Comparison of ENCODE assay signal across 15 mouse cellular contexts in the genomic region with DNA sequence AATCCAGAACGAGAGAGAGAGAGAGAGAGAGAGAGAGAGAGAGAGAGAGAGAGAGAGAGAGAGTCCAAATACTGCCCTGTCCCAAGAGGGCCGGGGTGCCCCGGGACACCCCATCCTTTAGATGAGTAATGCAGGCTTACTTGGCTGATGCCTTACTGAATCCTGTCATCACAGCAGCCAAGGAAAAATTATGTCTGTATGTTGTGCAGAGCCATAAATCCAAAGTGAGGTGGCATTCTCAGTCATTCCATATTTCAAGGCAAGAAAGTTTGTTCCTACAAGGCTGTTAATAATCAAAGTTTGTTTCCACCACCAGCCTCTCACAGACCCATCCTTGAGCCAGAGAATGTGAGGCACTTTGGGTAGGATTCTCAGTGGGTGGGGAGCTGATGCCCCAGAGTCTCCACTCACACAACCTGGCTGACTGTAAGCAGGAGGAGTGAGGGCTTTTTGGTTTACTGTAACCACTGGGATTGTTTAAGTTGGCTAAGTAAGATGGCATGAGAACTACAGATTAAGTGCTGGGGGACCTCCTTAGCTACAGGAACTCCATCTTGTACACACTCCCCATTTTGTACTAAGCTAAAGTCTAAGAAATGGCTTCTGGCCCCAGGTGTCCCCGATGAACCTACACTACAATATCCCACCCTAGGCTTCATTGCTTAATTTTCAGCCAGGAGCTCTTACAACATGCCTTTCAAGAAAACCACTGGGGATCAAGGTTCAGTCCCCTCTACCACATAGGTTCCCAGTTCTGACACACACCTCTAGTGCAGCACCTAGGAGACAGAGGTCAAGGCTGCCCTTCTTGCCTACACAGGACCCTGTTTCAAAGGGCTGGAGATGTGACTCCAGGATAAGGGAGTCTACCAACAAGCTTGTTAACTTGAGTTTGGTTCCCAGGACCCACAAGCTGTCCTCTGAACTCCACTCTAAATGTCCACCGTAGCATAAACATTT. TPM values are rescaled to one million over a fixed set of nuclear protein-coding genes. Genes with fewer than 3 reads are reported as not detected.
DNase-seq lines count a peak whose midpoint lies in the region; ATAC-seq lines count a peak whose summit lies in the region.
"Had no signal": no experiment of that assay in that cellular context is flagged by ENCODE, and none has a peak within 500 bp of the region (broad histone marks: within the 10 kb centered on the region; RNA-seq: fewer than 3 reads in every experiment).

No protein-coding gene starts in this region.

- no peak overlapping the region for H3K4me2 ChIP-seq in hindbrain, embryonic 16.5 days (ENCODE audit: low read length)
- no peak overlapping the region for H3K4me2 ChIP-seq in hindbrain, embryonic 11.5 days (replicated peaks; ENCODE audit: low read depth, low read length)
- H3K4me2 ChIP-seq in lung, embryonic 16.5 days (ENCODE audit: low read depth, low read length): no peak overlapping the region
- no peak overlapping the region for H3K4me2 ChIP-seq in embryonic facial prominence, embryonic 13.5 days
- H3K4me2 ChIP-seq: limb, embryonic 13.5 days had no signal

- DNase-seq in heart, embryonic 10.5 days (ENCODE audit: low spot score): no peak
- no peak for DNase-seq in heart, adult 18-20 months
- no peak for DNase-seq in hindbrain, embryonic 11.5 days (ENCODE audit: low spot score)
- no peak for DNase-seq in lung, postnatal 4 days
- DNase-seq in cerebellum, postnatal 25 days: no peak
- DNase-seq: liver, postnatal 0 days; right cerebral cortex, adult 18-20 months; spleen, adult 18-20 months had no signal

- no peak overlapping the region for H3K9ac ChIP-seq in hindbrain, embryonic 16.5 days (ENCODE audit: low read depth, low read length)
- H3K9ac ChIP-seq in hindbrain, embryonic 11.5 days (ENCODE audit: low read depth, low read length): no peak overlapping the region
- H3K9ac ChIP-seq in lung, embryonic 16.5 days (ENCODE audit: low read length): no peak overlapping the region; the same call in 1 of the 2 replicates
- H3K9ac ChIP-seq in embryonic facial prominence, embryonic 13.5 days: no peak overlapping the region
- H3K9ac ChIP-seq: limb, embryonic 13.5 days; liver, postnatal 0 days had no signal

- no peaks in the 10 kb centered on the region for H3K27me3 ChIP-seq in heart, embryonic 10.5 days (ENCODE audit: insufficient read depth, poor library complexity, severe bottlenecking)
- H3K27me3 ChIP-seq in hindbrain, embryonic 16.5 days (replicated peaks; ENCODE audit: control insufficient read depth, insufficient read depth, low read length): no peaks in the 10 kb centered on the region
- H3K27me3 ChIP-seq in hindbrain, embryonic 11.5 days (ENCODE audit: control insufficient read depth, insufficient read depth, low read length): no peaks in the 10 kb centered on the region
- H3K27me3 ChIP-seq in lung, embryonic 16.5 days (ENCODE audit: control insufficient read depth, insufficient read depth, low read depth, low read length): no peaks in the 10 kb centered on the region
- no peaks in the 10 kb centered on the region for H3K27me3 ChIP-seq in embryonic facial prominence, embryonic 13.5 days

- WGBS in heart, embryonic 10.5 days: 75% methylated on average over 5 of the region's 5 CpGs
- WGBS in hindbrain, embryonic 16.5 days: 87% methylated on average over 5 of the region's 5 CpGs
- WGBS in hindbrain, embryonic 11.5 days: 86% methylated on average over 5 of the region's 5 CpGs
- 59% methylated on average over 5 of the region's 5 CpGs for WGBS in lung, embryonic 16.5 days
- WGBS in embryonic facial prominence, embryonic 13.5 days: 84% methylated on average over 5 of the region's 5 CpGs

- H3K27ac ChIP-seq in heart, embryonic 10.5 days: peak overlapping the region; percentile 76
- peak overlapping the region; percentile 54 for H3K27ac ChIP-seq in hindbrain, embryonic 16.5 days (ENCODE audit: low read depth, low read length)
- no peak overlapping the region for H3K27ac ChIP-seq in hindbrain, embryonic 11.5 days (ENCODE audit: low read depth, low read length)
- H3K27ac ChIP-seq in lung, embryonic 16.5 days (ENCODE audit: low read length): peak overlapping the region; percentile 53
- H3K27ac ChIP-seq in embryonic facial prominence, embryonic 13.5 days: 0 out of 2 replicates have a peak overlapping the region, but pooled peaks have one; percentile 44
- H3K27ac ChIP-seq: limb, embryonic 13.5 days had no signal

- H3K36me3 ChIP-seq in heart, embryonic 10.5 days: no peaks in the 10 kb centered on the region
- no peaks in the 10 kb centered on the region for H3K36me3 ChIP-seq in hindbrain, embryonic 16.5 days (ENCODE audit: control insufficient read depth, insufficient read depth, low read length)
- no peaks in the 10 kb centered on the region for H3K36me3 ChIP-seq in hindbrain, embryonic 11.5 days (ENCODE audit: control insufficient read depth, insufficient read depth, low read length)
- H3K36me3 ChIP-seq in lung, embryonic 16.5 days (ENCODE audit: control insufficient read depth, insufficient read depth, low read length): no peaks in the 10 kb centered on the region
- H3K36me3 ChIP-seq in embryonic facial prominence, embryonic 13.5 days: no peaks in the 10 kb centered on the region
- H3K36me3 ChIP-seq: limb, embryonic 13.5 days had no signal

- no peak overlapping the region for H3K4me3 ChIP-seq in heart, embryonic 10.5 days
- no peak overlapping the region for H3K4me3 ChIP-seq in hindbrain, embryonic 16.5 days (ENCODE audit: low read length)
- H3K4me3 ChIP-seq in hindbrain, embryonic 11.5 days (ENCODE audit: low read depth, low read length): no peak overlapping the region
- no peak overlapping the region for H3K4me3 ChIP-seq in lung, embryonic 16.5 days (ENCODE audit: low read length)
- H3K4me3 ChIP-seq in embryonic facial prominence, embryonic 13.5 days: no peak overlapping the region
- H3K4me3 ChIP-seq: gastrocnemius, adult 2 months; limb, embryonic 13.5 days had no signal

- no peak for ATAC-seq in hindbrain, embryonic 16.5 days
- no peak for ATAC-seq in hindbrain, embryonic 11.5 days (ENCODE audit: low FRiP score)
- ATAC-seq in lung, embryonic 16.5 days (ENCODE audit: low read depth): no peak
- no peak for ATAC-seq in embryonic facial prominence, embryonic 13.5 days (ENCODE audit: insufficient number of reproducible peaks, insufficient read depth, low FRiP score, low TSS enrichment, low read depth)
- ATAC-seq: forebrain, embryonic 16.5 days; intestine, postnatal 0 days had no signal

- H3K4me1 ChIP-seq in heart, embryonic 10.5 days: peaks cover 9% of the 10 kb centered on the region
- H3K4me1 ChIP-seq in hindbrain, embryonic 16.5 days (ENCODE audit: control insufficient read depth, insufficient read depth, low read depth, low read length): no peaks in the 10 kb centered on the region
- no peaks in the 10 kb centered on the region for H3K4me1 ChIP-seq in hindbrain, embryonic 11.5 days (replicated peaks; ENCODE audit: control insufficient read depth, insufficient read depth, low read length)
- no peaks in the 10 kb centered on the region for H3K4me1 ChIP-seq in lung, embryonic 16.5 days (replicated peaks; ENCODE audit: control insufficient read depth, insufficient read depth, low read length)
- peaks cover 5% of the 10 kb centered on the region; the same call in 1 of the 2 replicates for H3K4me1 ChIP-seq in embryonic facial prominence, embryonic 13.5 days
- H3K4me1 ChIP-seq: limb, embryonic 13.5 days had no signal

- H3K9me3 ChIP-seq in heart, embryonic 10.5 days: peaks cover 7% of the 10 kb centered on the region; the same call in 1 of the 2 replicates
- H3K9me3 ChIP-seq in hindbrain, embryonic 16.5 days (ENCODE audit: control insufficient read depth, low read length): no peaks in the 10 kb centered on the region
- H3K9me3 ChIP-seq in hindbrain, embryonic 11.5 days (ENCODE audit: control insufficient read depth, low read length): no peaks in the 10 kb centered on the region
- H3K9me3 ChIP-seq in lung, embryonic 16.5 days (ENCODE audit: control insufficient read depth, low read length): no peaks in the 10 kb centered on the region
- peaks cover 5% of the 10 kb centered on the region; the same call in 1 of the 2 replicates for H3K9me3 ChIP-seq in embryonic facial prominence, embryonic 13.5 days

RNA-seq across cellular contexts. Expression of gene Nrp2, which starts 37.0 kb away (rescaled TPM):
- polyA plus RNA-seq in heart, embryonic 10.5 days (2016; fragmentation: Nextera tagmentation; extraction: Ambion mirVana): 7.0 and 18.0 TPM in 2 replicates
- total RNA-seq in heart, adult 18-20 months (2021): 10 to 100 TPM; 20.2 to 30.1 TPM
- 22.7 and 31.5 TPM in 2 replicates for polyA plus RNA-seq in hindbrain, embryonic 16.5 days (2015; fragmentation: Nextera tagmentation; extraction: Ambion mirVana)
- polyA plus RNA-seq in hindbrain, embryonic 11.5 days (2014; fragmentation: Nextera tagmentation; extraction: Ambion mirVana): 22.5 and 29.3 TPM in 2 replicates
- polyA plus RNA-seq in lung, embryonic 16.5 days (2015; fragmentation: Nextera tagmentation; extraction: Ambion mirVana): 11.6 and 13.3 TPM in 2 replicates
- 48.3 and 51.3 TPM in 2 replicates for polyA plus RNA-seq in embryonic facial prominence, embryonic 13.5 days (2015; fragmentation: Nextera tagmentation; extraction: Ambion mirVana)
